Mouse (Mus musculus): ENCODE measurements around the gene Papola.
A peak's percentile ranks its signal among the peaks of the same experiment; 100 is the strongest.

Gene Papola

DNA sequence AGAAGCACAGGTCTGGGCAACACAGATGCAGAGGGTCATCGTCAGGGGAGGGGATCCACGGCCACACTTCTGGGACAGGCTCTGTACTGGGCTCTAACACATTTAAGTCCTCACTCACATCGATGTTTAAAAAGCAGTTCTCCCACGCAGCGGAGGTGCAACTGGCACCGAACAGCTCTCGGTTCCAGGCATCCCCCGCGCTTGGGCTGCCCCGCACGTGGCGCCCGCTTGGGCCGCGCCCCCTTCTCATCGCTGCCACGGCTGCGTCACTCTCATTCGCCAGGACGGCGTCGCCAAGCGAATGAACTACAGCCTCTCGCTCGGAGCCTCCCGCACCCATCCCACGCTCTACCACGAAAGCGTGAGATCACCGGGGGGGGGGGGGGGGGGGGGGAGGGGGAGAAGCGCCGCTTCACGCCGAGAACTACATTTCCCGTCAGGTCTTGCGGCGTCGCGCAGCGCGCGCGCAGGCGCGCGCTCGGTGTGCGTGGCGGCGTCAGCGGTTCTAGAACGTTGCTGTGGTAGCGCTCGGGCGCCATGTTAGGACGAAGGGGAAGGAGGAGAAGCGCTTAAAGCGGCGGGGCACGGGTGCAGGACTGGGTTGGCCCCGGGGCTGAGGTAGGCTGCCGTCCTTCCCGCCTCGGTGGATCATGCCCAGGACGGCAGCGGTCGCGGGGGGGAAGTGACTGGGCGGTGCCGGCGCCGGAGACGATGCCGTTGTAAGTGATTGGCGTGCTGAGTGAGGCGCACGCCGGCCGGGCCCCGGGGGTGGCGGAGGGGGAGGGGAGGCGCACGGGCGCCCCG, at the start of gene Papola:
TSS of gene Papola (plus strand) at position 499 of the 804 bp plus-strand sequence.
- DNase-seq, result peak; percentile 88

DNA sequence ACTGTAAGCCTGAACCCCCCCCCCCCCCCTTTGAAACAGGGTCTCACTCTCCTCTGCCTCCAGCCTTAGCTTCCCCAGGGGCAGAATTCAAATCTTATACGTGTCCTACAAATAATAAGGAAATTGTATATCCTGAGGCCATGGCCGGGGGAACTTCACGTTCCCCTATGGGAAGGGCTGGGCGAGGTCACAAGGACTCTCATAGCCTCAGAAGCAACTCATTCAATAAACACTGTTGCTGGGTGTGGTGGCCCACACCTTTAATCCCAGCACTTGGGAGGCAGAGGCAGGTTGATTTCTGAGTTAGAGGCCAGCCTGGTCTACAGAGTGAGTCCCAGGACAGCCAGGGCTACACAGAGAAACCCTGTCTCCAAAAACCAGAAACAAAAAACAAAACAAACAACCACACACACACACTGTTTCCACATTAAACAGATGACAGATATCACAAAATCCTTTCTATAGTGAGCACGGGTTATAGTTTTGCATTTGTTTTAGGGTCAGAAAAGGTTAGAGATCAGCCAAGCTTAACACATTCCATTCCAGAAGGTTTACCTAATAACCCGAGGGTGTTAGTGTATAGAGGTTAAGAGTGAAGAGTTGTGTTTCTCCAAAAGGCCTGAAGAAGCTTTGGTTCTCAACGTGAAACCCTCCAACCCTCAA, 49.1 kb upstream of the Papola start:
- no peak for DNase-seq

- no peak for DNase-seq
Measured at GRCm38 (mm10) chr12:105735889-105736251, 48.6 kb upstream of the Papola start.

DNA sequence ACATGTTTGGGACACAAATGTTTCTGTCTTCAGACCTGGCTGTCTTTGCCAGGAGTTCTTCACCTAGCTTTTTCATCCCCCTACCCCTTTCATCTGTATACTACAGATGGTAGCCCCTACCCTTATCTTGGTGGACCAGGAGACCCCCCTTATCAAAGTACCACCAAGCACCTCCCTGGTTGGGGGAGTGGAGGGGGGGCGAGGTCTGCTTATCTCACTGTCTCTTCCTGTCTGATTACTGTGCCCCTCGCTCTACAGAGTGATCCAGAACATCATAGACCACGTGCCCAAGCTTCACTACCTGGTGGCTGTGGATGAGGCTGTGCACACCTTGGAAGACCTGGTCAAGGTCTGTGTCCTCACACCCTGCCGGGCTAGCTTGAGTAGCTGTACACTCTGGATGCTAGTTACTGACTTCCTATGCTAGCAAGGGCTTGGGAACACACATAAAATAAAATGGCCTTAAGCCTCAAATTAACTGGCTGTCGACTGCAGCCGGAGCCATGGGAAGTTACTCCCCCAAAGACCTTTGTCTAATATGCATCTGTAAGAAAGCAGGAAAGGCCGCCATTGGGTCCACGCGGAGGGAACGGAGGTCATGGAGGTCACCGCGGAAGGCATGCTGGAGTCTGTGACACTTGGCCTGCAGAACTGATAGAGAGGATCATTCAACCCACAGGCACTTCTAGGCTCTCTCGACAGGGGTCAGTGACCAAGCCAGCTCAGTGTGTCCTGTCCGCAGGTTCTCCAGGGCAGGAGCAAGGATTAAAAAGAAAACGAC, 46.0 kb upstream of the Papola start:
- DNase-seq, result no peak

DNA sequence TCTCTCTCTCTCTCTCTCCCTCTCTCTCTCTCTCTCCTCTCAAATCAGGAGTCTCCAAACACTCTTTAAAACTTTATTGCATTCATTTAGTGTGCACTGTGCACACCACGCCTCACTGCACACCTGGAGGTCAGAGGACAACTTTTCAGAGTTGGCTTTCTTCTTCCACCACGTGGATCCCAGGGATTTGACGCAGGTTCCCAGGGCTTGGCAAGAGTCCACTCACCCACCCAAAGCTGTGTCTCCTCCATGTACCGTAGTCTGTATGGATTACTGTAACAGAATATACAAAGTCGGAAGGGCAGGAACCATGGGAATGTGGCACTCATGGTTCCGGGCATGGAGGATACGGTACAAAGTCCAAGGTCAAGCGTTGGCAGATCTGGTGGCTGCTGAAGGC, 44.8 kb upstream of the Papola start:
- no peak for DNase-seq

GRCm38 (mm10) chr12:105748114-105748513, 36.4 kb upstream of the Papola start:
- DNase-seq, result no peak

DNA sequence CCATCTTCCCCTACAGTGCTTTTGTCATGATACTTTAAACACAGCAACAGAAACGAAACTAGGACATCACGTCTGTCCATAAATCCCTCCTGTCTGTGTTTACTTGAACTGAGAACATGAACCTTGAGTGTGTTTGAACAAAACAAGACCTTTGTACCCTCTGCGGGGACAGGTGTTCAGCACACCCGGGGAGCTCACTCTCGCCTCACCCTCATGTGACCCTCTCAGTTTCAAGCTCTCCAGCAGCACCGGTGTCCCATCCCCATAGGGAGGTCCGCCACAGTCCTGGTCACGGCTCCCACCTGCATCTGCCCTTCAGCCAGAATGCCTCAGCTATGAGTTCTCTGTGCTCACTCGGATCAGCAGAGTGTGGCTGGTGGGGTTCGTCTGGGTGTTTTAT, 30.7 kb upstream of the Papola start:
- DNase-seq, result no peak

- no peak for DNase-seq
Measured at GRCm38 (mm10) chr12:105757816-105758497, 26.5 kb upstream of the Papola start.

DNA sequence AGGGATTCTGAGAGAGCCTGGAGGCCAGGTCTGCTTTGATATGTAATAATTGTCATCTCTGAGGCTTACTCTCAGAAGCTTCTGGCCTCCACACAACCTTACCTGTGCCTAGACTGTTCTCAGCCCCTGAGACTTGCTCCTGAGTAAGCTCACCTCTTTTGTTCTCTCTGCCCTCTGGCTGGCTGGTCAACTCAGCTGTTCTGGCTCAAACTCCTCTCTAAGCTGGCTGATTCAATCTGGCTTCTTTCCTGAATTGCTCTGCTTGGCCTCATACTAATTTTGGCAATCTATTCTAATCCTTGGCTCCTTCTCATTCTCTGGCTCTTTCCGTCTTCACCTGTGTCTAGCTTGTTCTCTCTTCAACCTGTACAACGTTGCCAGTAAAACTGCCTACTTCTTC, 25.6 kb upstream of the Papola start:
- DNase-seq, result no peak

GRCm38 (mm10) chr12:105759849-105760478, 24.5 kb upstream of the Papola start:
- no peak for DNase-seq

DNA sequence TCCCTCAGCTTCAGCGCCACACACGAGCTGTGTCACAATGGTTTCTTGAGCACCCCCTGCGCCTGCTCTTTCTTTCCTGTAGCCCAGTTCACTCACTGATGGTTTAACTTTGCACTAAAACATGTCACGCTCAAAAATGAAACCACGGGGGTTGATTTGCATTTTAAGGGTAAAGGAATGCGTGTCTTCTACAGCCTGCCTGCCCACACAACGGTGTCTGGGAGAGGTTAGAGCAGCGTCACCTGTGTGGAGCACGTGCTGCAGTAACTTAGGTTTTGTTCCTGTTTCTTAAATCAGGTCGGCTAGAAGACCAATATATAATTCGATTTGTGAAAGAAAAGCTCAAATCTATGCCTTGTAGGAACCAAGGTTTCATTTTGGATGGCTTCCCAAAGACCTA, 23.3 kb upstream of the Papola start:
- DNase-seq, result no peak

- no peak for DNase-seq
Measured at GRCm38 (mm10) chr12:105761629-105762028, 22.9 kb upstream of the Papola start.

DNA sequence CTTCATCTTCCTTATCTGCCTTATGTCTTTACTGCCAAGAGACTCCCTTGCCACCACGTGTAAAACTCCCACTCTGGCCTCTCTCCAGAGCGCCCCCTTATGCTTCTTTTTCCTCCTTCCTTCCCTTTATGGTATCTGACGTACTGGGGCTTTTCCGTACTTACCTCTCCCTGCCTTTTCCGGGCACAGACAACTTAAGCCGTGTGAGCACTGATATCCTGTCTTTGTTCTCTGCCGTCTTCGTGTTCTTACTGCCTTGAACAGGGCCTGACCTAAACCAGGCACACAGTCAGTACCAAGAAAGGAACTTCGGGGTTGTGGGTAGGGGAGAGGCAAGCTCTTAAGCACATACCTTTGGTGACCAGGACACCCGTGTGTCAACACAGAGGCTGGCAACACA, 14.8 kb upstream of the Papola start:
- no peak for DNase-seq

DNA sequence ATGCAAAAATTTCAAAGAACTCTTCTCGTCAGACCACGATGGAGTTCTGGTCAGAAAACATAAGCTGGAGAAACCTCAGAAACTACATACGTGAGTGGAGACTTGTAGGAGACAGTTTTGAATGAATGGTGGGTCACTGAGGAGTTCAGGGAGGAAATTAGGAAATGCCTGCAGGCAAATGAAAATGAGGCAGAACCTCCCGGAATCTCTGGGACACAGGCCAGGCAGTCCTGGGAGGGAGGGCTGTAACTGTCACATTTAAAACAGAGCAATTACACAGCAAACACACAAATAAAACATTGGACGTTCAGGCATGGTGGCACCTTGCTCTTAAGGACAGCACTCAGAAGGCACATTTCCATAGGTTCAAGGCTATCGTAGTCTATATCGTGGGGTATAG, 9.6 kb upstream of the Papola start:
- DNase-seq, result no peak

DNA sequence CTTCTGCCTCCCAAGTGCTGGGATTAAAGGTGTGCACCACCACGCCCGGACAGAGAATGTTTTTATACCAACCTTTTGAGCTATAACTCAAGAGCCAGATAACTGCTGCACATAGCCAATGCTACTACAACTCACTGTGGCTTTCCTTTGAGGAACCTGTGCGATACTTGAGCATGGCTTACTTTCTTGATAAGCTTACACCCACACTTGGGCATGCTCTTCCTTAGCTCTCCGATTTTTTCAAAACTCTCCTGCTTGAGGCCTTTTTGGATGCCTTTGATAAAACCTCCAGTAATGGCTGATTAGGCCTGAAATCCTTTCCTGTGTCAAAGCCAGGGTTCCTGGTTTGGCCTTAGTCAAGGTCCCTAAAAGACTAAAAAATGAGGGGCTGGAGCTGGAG, 6.8 kb upstream of the Papola start:
- no peak for DNase-seq

GRCm38 (mm10) chr12:105785000-105785774, 693 bp downstream of the Papola start:
- DNase-seq, result no peak

DNA sequence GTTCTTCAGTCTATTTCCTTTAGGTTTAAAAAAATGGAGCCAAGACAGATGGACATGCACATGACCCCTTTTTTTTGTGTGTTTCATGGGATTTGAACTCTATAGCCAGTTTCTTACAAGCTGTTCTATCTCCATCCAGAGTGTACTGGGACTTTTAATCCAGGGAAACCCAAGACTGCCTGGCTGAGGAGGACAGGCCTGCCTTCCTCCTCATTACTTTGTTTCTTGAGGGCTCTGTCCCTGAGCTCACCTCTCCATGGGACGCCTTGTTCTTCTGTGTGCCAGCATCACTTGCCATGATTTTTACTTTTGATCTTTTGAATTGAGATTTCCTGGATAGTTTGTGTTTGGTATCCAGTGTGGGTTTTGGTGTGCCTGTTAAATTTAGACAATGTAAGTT, 1.6 kb downstream of the Papola start:
- no peak for DNase-seq

GRCm38 (mm10) chr12:105787626-105788025, 3.1 kb downstream of the Papola start:
- DNase-seq, result no peak

DNA sequence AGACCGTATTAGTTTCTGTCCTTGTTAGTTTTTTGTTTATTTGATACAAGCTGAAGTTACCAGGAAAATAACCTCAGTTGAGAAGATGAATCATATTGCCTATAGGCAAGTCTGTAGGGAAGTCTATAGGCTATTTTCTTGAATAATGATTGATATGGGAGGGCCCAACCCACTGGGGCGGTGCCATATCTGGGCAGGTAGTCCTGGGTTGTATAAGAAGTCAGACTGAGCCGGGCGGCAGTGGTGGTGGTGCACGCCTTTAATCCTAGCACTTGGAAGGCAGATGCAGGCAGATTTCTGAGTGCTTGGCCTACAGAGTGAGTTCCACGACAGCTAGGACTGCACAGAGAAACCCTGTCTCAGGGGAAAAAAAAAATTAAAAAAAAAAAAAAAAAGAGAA, 5.4 kb downstream of the Papola start:
- no peak for DNase-seq

- DNase-seq, result no peak
Measured at GRCm38 (mm10) chr12:105794896-105795295, 10.4 kb downstream of the Papola start.

DNA sequence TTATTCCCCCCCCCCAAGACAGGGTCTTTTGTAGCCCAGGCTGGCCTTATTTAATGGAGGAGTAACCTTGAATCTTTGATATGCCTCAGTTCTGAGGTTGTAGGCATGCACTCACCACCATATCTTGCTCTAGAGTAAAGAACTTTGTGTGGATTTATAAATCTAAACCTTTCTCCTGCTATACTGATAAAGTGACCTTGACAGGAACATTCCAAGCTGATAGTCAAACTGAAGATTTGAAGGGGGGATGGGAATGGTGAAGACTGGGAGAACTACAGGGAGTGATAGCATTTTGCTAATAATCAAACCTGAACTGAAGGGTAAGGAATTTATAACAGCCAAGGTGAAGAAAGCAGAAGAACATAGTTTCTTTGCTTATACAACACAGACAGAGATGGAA, 13.5 kb downstream of the Papola start:
- no peak for DNase-seq

DNA sequence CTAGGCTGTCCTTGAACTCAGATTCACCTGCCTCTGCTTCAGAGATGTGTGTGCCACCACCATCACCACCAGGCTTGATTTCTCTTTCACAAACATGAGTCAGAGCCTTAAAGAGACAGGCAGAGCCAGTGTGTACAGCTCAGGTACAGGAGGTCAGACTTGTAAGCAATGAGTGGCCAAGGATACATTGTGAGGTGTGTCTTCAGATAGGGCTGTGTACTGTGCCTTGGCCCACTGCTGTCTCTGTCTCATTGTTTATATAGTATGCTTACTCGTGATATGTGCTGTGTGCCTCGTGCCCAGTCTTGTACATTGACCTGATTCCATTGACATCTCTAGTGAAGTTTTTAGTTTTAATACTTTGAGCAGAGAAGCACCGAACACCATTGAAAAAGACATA, 21.3 kb downstream of the Papola start:
- no peak for DNase-seq

All from right cerebral cortex, postnatal 25 days (tissue).